Comparison of ENCODE assay signal across 9 mouse cellular contexts in the genomic region with DNA sequence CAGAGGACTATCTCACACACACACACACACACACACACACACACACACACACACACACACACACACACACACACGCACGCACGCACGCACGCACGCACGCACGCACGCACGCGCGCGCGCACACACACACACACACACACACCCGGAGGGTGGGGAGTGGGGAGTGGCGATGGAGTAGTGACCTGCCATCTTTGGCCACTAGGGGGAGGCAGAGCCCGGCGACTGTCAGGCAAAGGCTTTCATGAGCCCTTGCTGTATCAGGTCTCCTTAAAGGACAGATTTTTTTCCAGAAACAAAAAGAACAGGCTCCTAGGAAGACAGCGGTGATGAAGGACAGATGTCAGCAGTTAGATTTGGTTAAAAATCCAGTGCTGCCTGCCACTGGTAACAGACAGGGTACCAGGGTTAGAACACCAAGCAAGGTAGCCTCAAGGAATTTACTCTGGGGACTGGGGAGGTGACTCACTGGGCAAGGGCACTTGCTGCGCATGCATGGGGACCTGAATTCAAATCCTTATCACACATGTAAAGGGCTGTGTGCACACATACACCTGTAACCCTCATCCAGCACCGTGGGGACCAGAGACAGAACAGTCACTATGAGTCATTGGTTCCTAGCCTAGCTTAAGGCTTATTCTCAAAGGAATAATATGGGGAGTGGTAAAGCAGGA. TPM values are rescaled to one million over a fixed set of nuclear protein-coding genes. Genes with fewer than 3 reads are reported as not detected.
DNase-seq lines count a peak whose midpoint lies in the region; ATAC-seq and TF ChIP-seq lines count a peak whose summit lies in the region.
"Had no signal": no experiment of that assay in that cellular context is flagged by ENCODE, and none has a peak within 500 bp of the region (broad histone marks: within the 10 kb centered on the region; RNA-seq: fewer than 3 reads in every experiment).

No protein-coding gene starts in this region.

- no peak overlapping the region for H3K4me3 ChIP-seq in forebrain, postnatal 0 days (ENCODE audit: low read depth, low read length)
- H3K4me3 ChIP-seq in hindbrain, embryonic 15.5 days, result no peak overlapping the region

- ATAC-seq in forebrain, postnatal 0 days, result peak; percentile 91
- ATAC-seq in hindbrain, embryonic 15.5 days (ENCODE audit: low FRiP score, low read depth), result peak; percentile 85

- H3K27ac ChIP-seq in forebrain, postnatal 0 days (ENCODE audit: low read depth, low read length), result no peak overlapping the region
- H3K27ac ChIP-seq in hindbrain, embryonic 15.5 days (replicated peaks), result no peak overlapping the region; the same call in 1 of the 2 replicates

- H3K27me3 ChIP-seq in forebrain, postnatal 0 days (ENCODE audit: insufficient read depth, low read length), result no peaks in the 10 kb centered on the region
- no peaks in the 10 kb centered on the region for H3K27me3 ChIP-seq in hindbrain, embryonic 15.5 days

- peak; percentile 81 for DNase-seq in MN1 (ENCODE audit: low spot score)
- peak; percentile 85 to 90 for DNase-seq in cerebellum, adult 18-20 months
- peak; percentile 93 for DNase-seq in forebrain, postnatal 0 days
- peak; percentile 79 for DNase-seq in left cerebral cortex, adult 11 months (ENCODE audit: low spot score)
- DNase-seq in lung, postnatal 36 days, result peak; percentile 71
- peak; percentile 48 for DNase-seq in retina, postnatal 7 days (ENCODE audit: low read depth, low spot score)
- peak; percentile 25 for DNase-seq in urinary bladder, postnatal 10 days (ENCODE audit: low spot score)

- TF ChIP-seq CTCF in forebrain, postnatal 0 days (IDR thresholded peaks at IDR 0.05; ENCODE audit: low read depth), result peak; percentile 95

- H3K9me3 ChIP-seq in forebrain, postnatal 0 days (ENCODE audit: low read length), result no peaks in the 10 kb centered on the region
- H3K9me3 ChIP-seq in hindbrain, embryonic 15.5 days, result no peaks in the 10 kb centered on the region

- H3K9ac ChIP-seq in forebrain, postnatal 0 days, result no peak overlapping the region
- H3K9ac ChIP-seq in hindbrain, embryonic 15.5 days, result no peak overlapping the region

- H3K4me2 ChIP-seq in forebrain, postnatal 0 days (ENCODE audit: low read depth), result no peak overlapping the region
- peak overlapping the region; percentile 17; the same call in 1 of the 2 replicates for H3K4me2 ChIP-seq in hindbrain, embryonic 15.5 days

- no peaks in the 10 kb centered on the region for H3K36me3 ChIP-seq in forebrain, postnatal 0 days (ENCODE audit: insufficient read depth)
- no peaks in the 10 kb centered on the region for H3K36me3 ChIP-seq in hindbrain, embryonic 15.5 days

- 26% methylated on average over 16 of the region's 21 CpGs for WGBS in forebrain, postnatal 0 days
- WGBS in hindbrain, embryonic 15.5 days, result 19% methylated on average over 19 of the region's 21 CpGs

- H3K4me1 ChIP-seq in forebrain, postnatal 0 days (ENCODE audit: insufficient read depth), result no peaks in the 10 kb centered on the region
- H3K4me1 ChIP-seq in hindbrain, embryonic 15.5 days (replicated peaks), result 0 out of 2 replicates have a peak, but pooled peaks cover 4% of the 10 kb centered on the region

RNA-seq across cellular contexts. Expression of a gene that starts 6.6 kb away (rescaled TPM):
- 10.8 and 20.7 TPM in 2 replicates for total RNA-seq in forebrain, postnatal 0 days (2014; rRNA removed)
- polyA plus RNA-seq in forebrain, postnatal 0 days (2015; fragmentation: Nextera tagmentation; extraction: Ambion mirVana), result 6.0 and 10.4 TPM in 2 replicates
- polyA plus RNA-seq in hindbrain, embryonic 15.5 days (2015; fragmentation: Nextera tagmentation; extraction: Ambion mirVana), result 21.8 and 23.2 TPM in 2 replicates

RNA-seq across cellular contexts. Expression of a gene that starts 27.7 kb away (rescaled TPM):
- 0.38 and 0.62 TPM in 2 replicates for total RNA-seq in forebrain, postnatal 0 days (2014; rRNA removed)
- 0.12 and 0.13 TPM in 2 replicates for polyA plus RNA-seq in forebrain, postnatal 0 days (2015; fragmentation: Nextera tagmentation; extraction: Ambion mirVana)
- polyA plus RNA-seq in hindbrain, embryonic 15.5 days (2015; fragmentation: Nextera tagmentation; extraction: Ambion mirVana), result 0.25 and 0.28 TPM in 2 replicates
- polyA plus RNA-seq: large intestine, adult 2 months had no signal

RNA-seq across cellular contexts. Expression of a gene that starts 51.1 kb away (rescaled TPM):
- total RNA-seq in forebrain, postnatal 0 days (2014; rRNA removed), result 112 and 118 TPM in 2 replicates
- 107 and 127 TPM in 2 replicates for polyA plus RNA-seq in forebrain, postnatal 0 days (2015; fragmentation: Nextera tagmentation; extraction: Ambion mirVana)
- polyA plus RNA-seq in hindbrain, embryonic 15.5 days (2015; fragmentation: Nextera tagmentation; extraction: Ambion mirVana), result 63.2 and 63.8 TPM in 2 replicates

Comparison
In these comparisons a context has a peak if more than half of its experiments do, and no peak if none do; other contexts are left out.
1. DNase-seq: peak in every context shown above with its lines; median percentile 93 in forebrain, postnatal 0 days; 88 in cerebellum, adult 18-20 months; 81 in MN1; 79 in left cerebral cortex, adult 11 months; 71 in lung, postnatal 36 days; 48 in retina, postnatal 7 days; 25 in urinary bladder, postnatal 10 days.